Mouse (Mus musculus) spleen, adult 12 weeks (tissue): ENCODE measurements at regions not wholly inside any gene's neighbourhood (a gene's known extent, or its start where the extent isn't known, plus 50 kb on each side); places are given as distances from the start of the nearest gene placed in this dataset.

ENCODE experiments used
- DNase-seq: peaks from one replicate; pipeline ENCODE4 v3.0.0; 2022; ENCODE audit warnings: low spot score

GRCm38 (mm10) chr2:128526100-128526499, 64.9 kb upstream of the Spdye4c start:
- DNase-seq = no peak

GRCm38 (mm10) chr2:128526883-128527344, 64.1 kb upstream of the Spdye4c start:
- no peak for DNase-seq

- DNase-seq = no peak
Observed at GRCm38 (mm10) chr2:128536294-128536693, 54.7 kb upstream of the Spdye4c start.

GRCm38 (mm10) chr2:128537425-128537824, 53.6 kb upstream of the Spdye4c start:
- DNase-seq = no peak

GRCm38 (mm10) chr2:128538736-128539135, 52.3 kb upstream of the Spdye4c start:
- DNase-seq = no peak
